Mouse (Mus musculus) lung, embryonic 15.5 days (tissue): Measurements from ENCODE around the gene Fam155a. TPM values are rescaled to one million over a fixed set of nuclear protein-coding genes. Genes with fewer than 3 reads are reported as not detected.

Experiments
- ATAC-seq: fragments of 200-750 bp; cut with Nextera tagmentation; 2 replicates; pipeline ENCODE4 v1.8.0; 2017; ENCODE audit warnings: moderate number of reproducible peaks, borderline replicate concordance; ENCODE audit not compliant: low FRiP score, low TSS enrichment; ENCODE audit errors: extremely low read depth
- H3K27ac ChIP-seq: fragments of 300-500 bp; sonication (generic); 2 replicates; pipeline ENCODE4 v1.5.1; 2015; ENCODE audit warnings: moderate library complexity, mild to moderate bottlenecking, inconsistent platforms
- H3K27me3 ChIP-seq: fragments of 300-500 bp; sonication (generic); 2 replicates; pipeline ENCODE4 v1.6.1; 2015; ENCODE audit warnings: inconsistent platforms
- H3K36me3 ChIP-seq: fragments of 300-500 bp; sonication (generic); 2 replicates; pipeline ENCODE4 v1.6.1; 2015; ENCODE audit warnings: inconsistent platforms
- H3K4me1 ChIP-seq: fragments of 300-500 bp; sonication (generic); 2 replicates; pipeline ENCODE4 v1.6.1; 2015; ENCODE audit warnings: inconsistent platforms
- H3K4me2 ChIP-seq: fragments of 300-500 bp; sonication (generic); 2 replicates; pipeline ENCODE4 v1.6.1; 2015; ENCODE audit warnings: inconsistent platforms, mild to moderate bottlenecking, moderate library complexity
- H3K4me3 ChIP-seq: fragments of 300-500 bp; sonication (generic); 2 replicates; pipeline ENCODE4 v1.5.1; 2015; ENCODE audit warnings: mild to moderate bottlenecking, inconsistent platforms
- H3K9ac ChIP-seq: fragments of 300-500 bp; sonication (generic); 2 replicates; pipeline ENCODE4 v1.6.1; 2015; ENCODE audit warnings: inconsistent platforms
- H3K9me3 ChIP-seq: fragments of 300-500 bp; sonication (generic); 2 replicates; pipeline ENCODE4 v1.6.1; 2016; ENCODE audit warnings: inconsistent platforms
- WGBS: fragments of 180-500 bp; shearing (Covaris S2); methylation state at CpG from one replicate; pipeline ENCODE4 v1.1.7; 2015; 5-methylcytosine and 5-hydroxymethylcytosine counted together
- polyA plus RNA-seq: library from polyadenylated mRNA; unstranded; fragments of >200 nt; fragmentation: Nextera tagmentation; extraction: Ambion mirVana; gene quantifications from 2 replicates; pipeline ENCODE4 v1.2.1, GENCODE M21; 2015

Gene Fam155a
- polyA plus RNA-seq, 1 experiment from 2014 or later = 0.15 TPM

DNA sequence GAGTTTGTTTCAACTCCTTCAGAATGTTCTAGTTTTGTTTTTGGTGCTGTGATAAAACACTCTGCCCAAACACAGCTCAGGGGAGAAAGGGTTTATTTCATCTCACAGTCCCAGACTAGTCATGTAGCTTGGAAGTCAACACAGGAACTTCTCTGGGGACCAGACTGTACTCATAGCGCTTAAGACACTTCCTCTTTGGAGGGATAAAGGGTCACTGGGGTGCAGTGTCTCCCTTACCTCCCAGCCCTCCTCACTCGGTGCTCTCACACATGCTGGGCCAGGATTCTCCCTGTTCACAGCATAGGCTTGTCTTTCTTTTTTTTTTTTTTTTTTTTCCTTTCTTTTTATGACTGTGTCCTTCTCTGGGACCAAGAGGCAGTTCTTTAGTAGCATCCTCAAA lies 585.8 kb downstream of the Fam155a start:
- Histone ChIP-seq H3K4me3 (no peak overlapping the region), H3K9ac (no peak overlapping the region), H3K27me3 (no peaks in the 10 kb centered on the region), H3K36me3 (no peaks in the 10 kb centered on the region), H3K9me3 (no peaks in the 10 kb centered on the region), H3K4me1 (no peaks in the 10 kb centered on the region), H3K4me2 (no peak overlapping the region), H3K27ac (no peak overlapping the region)
- 55% methylated on average over 2 of the region's 2 CpGs for WGBS
- ATAC-seq = no peak

- H3K27me3 ChIP-seq = no peaks in the 10 kb centered on the region
- no peaks in the 10 kb centered on the region for H3K4me1 ChIP-seq
- no peak overlapping the region for H3K4me3 ChIP-seq
- H3K36me3 ChIP-seq = no peaks in the 10 kb centered on the region
- WGBS = 80% methylated on average over 7 of the region's 7 CpGs
- ATAC-seq = no peak
- no peaks in the 10 kb centered on the region for H3K9me3 ChIP-seq
- H3K9ac ChIP-seq = no peak overlapping the region
- H3K4me2 ChIP-seq = no peak overlapping the region
- H3K27ac ChIP-seq = no peak overlapping the region
These were observed 588.5 kb downstream of the Fam155a start for GRCm38 (mm10) chr8:9182461-9182860.

- no peaks in the 10 kb centered on the region for H3K4me1 ChIP-seq
- H3K4me3 ChIP-seq = no peak overlapping the region
- H3K27ac ChIP-seq = no peak overlapping the region
- ATAC-seq = no peak
- H3K27me3 ChIP-seq = no peaks in the 10 kb centered on the region
- H3K36me3 ChIP-seq = no peaks in the 10 kb centered on the region
- WGBS = 65% methylated on average over 17 of the region's 17 CpGs
- no peaks in the 10 kb centered on the region for H3K9me3 ChIP-seq
- H3K9ac ChIP-seq = no peak overlapping the region
- H3K4me2 ChIP-seq = no peak overlapping the region
These were observed 590.2 kb downstream of the Fam155a start for GRCm38 (mm10) chr8:9180686-9181315.

GRCm38 (mm10) chr8:9176974-9177373 lies 594.0 kb downstream of the Fam155a start:
- no peak overlapping the region for H3K4me2 ChIP-seq
- H3K36me3 ChIP-seq = no peaks in the 10 kb centered on the region
- no peaks in the 10 kb centered on the region for H3K27me3 ChIP-seq
- no peak for ATAC-seq
- H3K9me3 ChIP-seq = no peaks in the 10 kb centered on the region
- WGBS = 64% methylated on average over 7 of the region's 7 CpGs
- peaks cover 12% of the 10 kb centered on the region for H3K4me1 ChIP-seq
- H3K4me3 ChIP-seq = no peak overlapping the region
- H3K27ac ChIP-seq = no peak overlapping the region
- no peak overlapping the region for H3K9ac ChIP-seq

- Histone ChIP-seq H3K4me2 (no peak overlapping the region), H3K27me3 (no peaks in the 10 kb centered on the region), H3K27ac (no peak overlapping the region), H3K4me1 (peaks cover 15% of the 10 kb centered on the region), H3K4me3 (no peak overlapping the region), H3K9me3 (no peaks in the 10 kb centered on the region), H3K36me3 (no peaks in the 10 kb centered on the region), H3K9ac (no peak overlapping the region)
- no peak for ATAC-seq
- WGBS = 17% methylated on average over 9 of the region's 9 CpGs
These were observed 595.9 kb downstream of the Fam155a start for GRCm38 (mm10) chr8:9174865-9175565.

DNA sequence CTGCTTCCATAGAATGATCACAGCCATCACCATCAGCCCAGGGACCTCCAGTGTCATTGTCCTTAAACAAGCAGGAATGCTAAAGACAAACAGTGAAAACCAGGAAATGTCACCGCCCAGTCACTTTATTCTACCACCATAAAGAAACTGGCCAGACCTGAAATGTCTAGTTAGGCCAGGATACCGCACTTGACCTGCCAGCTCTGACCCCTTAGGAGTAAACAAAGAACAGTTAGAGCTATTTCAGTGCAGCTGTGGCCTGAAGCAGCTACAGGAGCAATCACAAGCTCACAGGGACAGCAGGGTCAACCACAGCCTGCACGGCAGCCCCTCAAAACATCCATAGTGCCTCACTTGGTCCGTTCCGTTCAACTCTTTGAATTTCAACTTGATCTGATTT lies 599.1 kb downstream of the Fam155a start:
- Histone ChIP-seq H3K27ac (peak overlapping the region; percentile 38), H3K27me3 (no peaks in the 10 kb centered on the region), H3K9ac (no peak overlapping the region), H3K9me3 (no peaks in the 10 kb centered on the region), H3K4me2 (no peak overlapping the region), H3K4me3 (no peak overlapping the region), H3K36me3 (no peaks in the 10 kb centered on the region), H3K4me1 (peaks cover 25% of the 10 kb centered on the region)
- 42% methylated on average over 5 of the region's 5 CpGs for WGBS
- peak; percentile 47; the same call in 1 of the 2 replicates for ATAC-seq

DNA sequence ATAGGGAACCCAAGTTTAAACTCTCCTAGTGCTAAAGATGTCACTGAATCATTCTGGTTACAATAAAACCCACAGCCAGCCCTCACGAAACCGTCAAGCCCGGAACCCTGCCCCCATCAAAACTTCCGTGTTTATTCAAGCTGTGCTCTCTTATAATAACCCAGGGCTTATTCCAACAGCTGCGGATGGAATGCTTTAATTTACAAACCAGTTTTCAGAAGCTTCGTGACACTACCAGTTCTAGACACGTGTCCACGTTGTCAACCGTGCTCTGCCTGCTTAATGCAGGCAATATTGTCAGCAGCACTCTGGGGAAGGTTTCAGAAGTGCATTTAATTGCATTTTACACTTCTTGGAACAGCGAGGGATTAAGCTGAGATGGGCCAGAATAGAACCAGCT lies 603.0 kb downstream of the Fam155a start:
- 25% methylated on average over 10 of the region's 10 CpGs for WGBS
- no peak overlapping the region for H3K4me2 ChIP-seq
- H3K9ac ChIP-seq = no peak overlapping the region
- no peaks in the 10 kb centered on the region for H3K9me3 ChIP-seq
- peaks cover 18% of the 10 kb centered on the region for H3K4me1 ChIP-seq
- no peaks in the 10 kb centered on the region for H3K27me3 ChIP-seq
- no peak for ATAC-seq
- no peak overlapping the region for H3K4me3 ChIP-seq
- no peaks in the 10 kb centered on the region for H3K36me3 ChIP-seq
- no peak overlapping the region for H3K27ac ChIP-seq

- no peak for ATAC-seq
- WGBS = 50% methylated on average over 4 of the region's 4 CpGs
- Histone ChIP-seq H3K9me3 (no peaks in the 10 kb centered on the region), H3K36me3 (no peaks in the 10 kb centered on the region), H3K4me1 (peaks cover 4% of the 10 kb centered on the region; the same call in 1 of the 2 replicates), H3K4me3 (no peak overlapping the region), H3K9ac (no peak overlapping the region), H3K4me2 (no peak overlapping the region), H3K27ac (no peak overlapping the region), H3K27me3 (no peaks in the 10 kb centered on the region)
These were observed 609.4 kb downstream of the Fam155a start for GRCm38 (mm10) chr8:9161606-9162005.

DNA sequence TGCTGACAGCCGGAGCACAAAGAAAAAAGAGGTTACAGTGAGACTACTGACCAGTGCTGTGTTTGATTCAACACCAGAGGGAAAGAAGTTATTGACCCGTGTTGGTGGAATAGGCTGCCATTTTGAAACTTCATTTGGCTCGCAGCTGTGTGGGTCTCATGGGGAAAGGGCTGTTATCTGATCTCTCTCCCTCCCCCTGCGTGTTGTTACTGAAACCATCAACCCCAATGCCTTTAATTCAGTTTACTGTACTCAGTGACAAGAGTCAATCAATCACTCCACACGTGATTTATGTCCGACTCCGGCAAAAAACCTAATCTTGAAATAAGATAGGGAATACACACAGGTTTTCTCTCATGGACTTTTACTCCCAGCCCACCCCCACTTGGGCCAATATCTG lies 611.6 kb downstream of the Fam155a start:
- Histone ChIP-seq H3K27me3 (no peaks in the 10 kb centered on the region), H3K4me3 (no peak overlapping the region), H3K27ac (no peak overlapping the region), H3K9me3 (no peaks in the 10 kb centered on the region), H3K9ac (no peak overlapping the region), H3K4me2 (no peak overlapping the region), H3K36me3 (no peaks in the 10 kb centered on the region), H3K4me1 (peaks cover 4% of the 10 kb centered on the region; the same call in 1 of the 2 replicates)
- WGBS = 76% methylated on average over 7 of the region's 7 CpGs
- ATAC-seq = no peak

DNA sequence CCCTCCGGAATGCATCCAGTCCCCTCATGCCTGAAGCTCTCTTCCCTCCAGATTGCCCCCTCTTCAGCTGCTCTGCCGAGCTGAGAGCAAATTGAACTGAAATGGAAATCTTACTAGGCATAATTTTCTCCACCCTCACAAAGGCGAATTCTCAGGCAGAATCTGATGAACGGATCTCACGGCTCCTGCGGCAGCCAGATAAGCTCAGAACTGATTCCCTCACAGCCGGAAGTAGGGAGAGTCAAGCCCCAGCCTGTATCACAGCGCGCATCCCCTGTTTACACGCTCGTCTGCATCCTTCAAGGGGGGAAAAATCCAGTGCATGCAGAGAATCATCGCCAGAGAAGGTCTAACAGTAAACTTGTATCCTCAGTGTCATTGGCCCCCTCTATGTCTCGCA lies 612.3 kb downstream of the Fam155a start:
- no peaks in the 10 kb centered on the region for H3K9me3 ChIP-seq
- no peak overlapping the region for H3K4me3 ChIP-seq
- 55% methylated on average over 13 of the region's 13 CpGs for WGBS
- peaks cover 4% of the 10 kb centered on the region; the same call in 1 of the 2 replicates for H3K4me1 ChIP-seq
- H3K27me3 ChIP-seq = no peaks in the 10 kb centered on the region
- H3K27ac ChIP-seq = no peak overlapping the region
- no peaks in the 10 kb centered on the region for H3K36me3 ChIP-seq
- no peak overlapping the region for H3K4me2 ChIP-seq
- H3K9ac ChIP-seq = no peak overlapping the region
- ATAC-seq = no peak

GRCm38 (mm10) chr8:9157141-9157781 lies 613.7 kb downstream of the Fam155a start:
- no peaks in the 10 kb centered on the region for H3K27me3 ChIP-seq
- ATAC-seq = no peak
- H3K9ac ChIP-seq = no peak overlapping the region
- H3K4me2 ChIP-seq = no peak overlapping the region
- H3K4me1 ChIP-seq = peaks cover 4% of the 10 kb centered on the region; the same call in 1 of the 2 replicates
- no peak overlapping the region for H3K27ac ChIP-seq
- H3K36me3 ChIP-seq = no peaks in the 10 kb centered on the region
- no peak overlapping the region for H3K4me3 ChIP-seq
- WGBS = 17% methylated on average over 23 of the region's 23 CpGs
- H3K9me3 ChIP-seq = no peaks in the 10 kb centered on the region
